Mouse (Mus musculus) intestine, embryonic 14.5 days (tissue): Measurements from ENCODE around the gene Med8. TPM values are rescaled to one million over a fixed set of nuclear protein-coding genes. Genes with fewer than 3 reads are reported as not detected.

Experiments
- polyA plus RNA-seq: library from polyadenylated mRNA; unstranded; fragments of >200 nt; fragmentation: Nextera tagmentation; extraction: Ambion mirVana; gene quantifications from 2 replicates; pipeline ENCODE4 v1.2.1, GENCODE M21; 2014

Med8 gene
- polyA plus RNA-seq, 1 experiment from 2014 or later = 106 TPM

Other genes with a start within 250 kb of the Med8 start
- gene Kdm4a, start 229.3 kb upstream of the Med8 start, polyA plus RNA-seq = 34.1 and 38.6 TPM in 2 replicates
- gene Ptprf, start 117.9 kb upstream of the Med8 start, polyA plus RNA-seq = 69.1 and 73.6 TPM in 2 replicates
- 12.1 and 13.2 TPM in 2 replicates for gene Szt2, start 64 bp upstream of the Med8 start, polyA plus RNA-seq
- gene Elovl1, start 18.8 kb downstream of the Med8 start, polyA plus RNA-seq = 144 and 152 TPM in 2 replicates
- 259 and 273 TPM in 2 replicates for gene Cdc20, start 28.0 kb downstream of the Med8 start, polyA plus RNA-seq
- 0.31 and 0.46 TPM in 2 replicates for gene Mpl, start 48.2 kb downstream of the Med8 start, polyA plus RNA-seq
- gene Tie1, start 80.7 kb downstream of the Med8 start, polyA plus RNA-seq = 17.2 and 18.8 TPM in 2 replicates
- gene 2610528J11Rik, start 117.7 kb downstream of the Med8 start, polyA plus RNA-seq = 35.7 and 46.4 TPM in 2 replicates
- gene Tmem125, start 134.7 kb downstream of the Med8 start, polyA plus RNA-seq = 8.5 and 9.3 TPM in 2 replicates
- gene Cfap57, start 211.4 kb downstream of the Med8 start, polyA plus RNA-seq = 0.27 and 0.41 TPM in 2 replicates
- gene Ebna1bp2, start 211.5 kb downstream of the Med8 start, polyA plus RNA-seq = 161 and 167 TPM in 2 replicates
- not detected in 2 replicates for gene Olfr62, start 249.6 kb downstream of the Med8 start, polyA plus RNA-seq